Mouse (Mus musculus) spleen, adult 12 weeks (tissue): Measurements from ENCODE around the gene Heyl.
"Not testable (repeated sequence)": the region's sequence is repeated elsewhere in the genome, so short reads cannot be mapped to it uniquely, and the experiment has no call there.

ENCODE experiments used
- DNase-seq: peaks from one replicate; pipeline ENCODE4 v3.0.0; 2022; ENCODE audit warnings: low spot score

Heyl gene

DNA sequence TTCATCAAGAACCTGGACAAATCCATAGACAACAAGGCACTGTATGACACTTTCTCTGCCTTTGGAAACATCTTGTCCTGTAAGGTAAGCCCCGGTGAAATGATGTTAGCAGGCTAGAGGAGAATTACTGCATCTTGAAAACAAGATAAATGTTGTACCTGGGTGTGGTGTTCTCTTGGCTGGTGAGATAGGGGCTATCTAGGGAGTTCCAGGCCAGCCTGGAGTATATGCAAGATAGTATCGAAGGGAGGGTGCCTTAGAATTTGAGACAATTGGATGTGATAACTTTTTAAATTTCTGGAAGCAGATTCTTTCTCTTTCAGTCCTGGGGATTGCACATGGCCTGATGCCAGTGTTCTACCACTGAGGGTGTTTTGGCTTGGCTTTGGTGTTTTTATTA, 53.4 kb downstream of the Heyl start:
- peak; percentile 64 for DNase-seq

GRCm38 (mm10) chr4:123289038-123289437, 55.7 kb downstream of the Heyl start:
- DNase-seq = no peak

GRCm38 (mm10) chr4:123292390-123292789, 59.0 kb downstream of the Heyl start:
- no peak for DNase-seq

- DNase-seq = no peak
Measured at GRCm38 (mm10) chr4:123292989-123293388, 59.6 kb downstream of the Heyl start.

DNA sequence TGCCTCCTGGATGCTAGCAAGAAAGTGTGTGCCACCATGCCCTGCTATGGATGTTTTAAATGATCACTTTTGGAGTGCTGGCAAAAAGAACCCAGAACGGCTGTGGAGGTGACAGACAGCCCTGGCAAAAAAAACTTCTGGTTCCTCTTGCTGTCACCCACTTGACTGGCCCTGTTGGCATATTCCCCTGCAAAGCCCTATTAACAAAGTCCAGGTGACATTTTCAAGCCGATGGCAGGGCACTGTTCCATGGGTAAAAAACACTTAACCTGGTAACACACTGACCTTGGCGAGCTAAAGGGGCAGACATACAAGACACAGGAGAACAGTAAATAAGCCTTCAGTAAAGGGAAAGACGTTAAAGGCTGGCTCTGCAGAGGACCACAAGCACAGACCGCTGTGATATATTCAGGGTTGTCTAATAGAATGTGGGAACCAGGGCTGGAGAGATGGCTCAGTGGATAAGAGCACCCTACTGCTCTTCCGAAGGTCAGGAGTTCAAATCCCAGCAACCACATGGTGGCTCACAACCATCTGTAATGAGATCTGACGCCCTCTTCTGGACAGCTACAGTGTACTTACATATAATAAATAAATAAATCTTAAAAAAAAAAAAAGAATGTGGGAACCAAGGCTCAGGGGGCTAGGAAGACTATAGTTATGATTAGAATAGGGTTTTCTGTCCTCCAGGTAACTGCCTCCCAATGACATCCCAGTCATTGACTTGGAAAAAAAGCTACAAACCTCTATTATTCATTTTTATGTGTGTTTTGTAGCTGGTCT, 60.5 kb downstream of the Heyl start:
- DNase-seq = no peak

GRCm38 (mm10) chr4:123295026-123295425, 61.7 kb downstream of the Heyl start:
- not testable (repeated sequence) for DNase-seq

GRCm38 (mm10) chr4:123295516-123296147, 62.3 kb downstream of the Heyl start:
- no peak for DNase-seq

- no peak for DNase-seq
Measured at GRCm38 (mm10) chr4:123296148-123296534, 62.8 kb downstream of the Heyl start.

GRCm38 (mm10) chr4:123297195-123297960, 64.0 kb downstream of the Heyl start:
- no peak for DNase-seq

DNA sequence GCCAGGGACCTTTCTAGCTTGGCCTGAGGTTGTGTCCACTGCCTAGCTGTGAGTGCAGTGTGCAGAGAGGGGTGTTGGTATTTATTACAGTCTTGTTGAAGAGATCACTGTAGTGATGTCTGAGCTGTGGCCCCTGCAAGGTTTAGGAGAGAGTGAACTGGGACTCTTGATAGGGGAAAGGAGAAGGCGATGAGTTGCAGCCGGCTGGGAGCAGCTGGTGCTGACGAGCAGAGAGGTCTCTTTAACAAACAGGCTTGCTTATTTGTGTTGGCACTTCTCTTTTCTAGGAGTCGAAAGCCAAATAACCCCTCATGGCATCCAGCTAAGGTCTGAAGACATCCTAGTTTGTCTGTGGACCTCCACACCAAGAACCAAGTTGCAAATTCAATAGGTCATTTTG, 64.9 kb downstream of the Heyl start:
- DNase-seq = no peak

DNA sequence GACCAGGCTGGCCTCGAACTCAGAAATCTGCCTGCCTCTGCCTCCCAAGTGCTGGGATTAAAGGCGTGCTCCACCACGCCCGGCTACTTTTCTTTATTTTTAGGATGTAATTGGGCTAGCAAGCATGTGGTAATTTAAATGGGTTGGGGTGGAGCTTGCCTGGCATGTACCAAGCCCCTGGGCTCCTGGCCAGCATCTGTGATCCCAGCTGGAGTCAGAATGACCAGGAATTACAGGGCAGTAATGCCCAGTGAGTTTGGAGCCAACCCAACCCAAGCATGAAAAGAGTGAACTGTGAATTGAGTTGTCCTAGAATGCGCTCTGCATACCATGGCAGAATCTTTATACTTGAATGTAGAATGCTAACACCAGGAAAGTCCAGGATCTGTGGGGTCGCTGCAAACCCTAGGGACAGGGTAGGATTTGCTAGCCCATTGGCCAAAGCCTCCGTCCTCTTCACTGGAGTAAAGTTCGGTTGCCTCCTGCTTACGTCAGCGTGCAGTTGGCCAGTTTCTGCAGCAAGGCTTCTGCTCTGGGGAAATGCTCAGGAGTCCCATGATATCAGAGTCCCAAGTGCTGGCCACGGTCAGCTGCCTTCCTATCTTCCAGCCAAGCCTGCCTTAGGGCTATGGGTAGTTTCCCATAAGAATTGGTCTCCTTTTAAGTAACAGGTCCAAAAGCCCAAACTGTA, 65.8 kb downstream of the Heyl start:
- DNase-seq = no peak
